Mouse (Mus musculus): ENCODE results near the gene Gm6583.

- TF ChIP-seq CTCF (IDR thresholded peaks at IDR 0.05; ENCODE audit: low read depth, low read length) = no peak
- TF ChIP-seq POLR2A (IDR thresholded peaks at IDR 0.05; ENCODE audit: borderline replicate concordance, low read depth, low read length) = no peak
Observed at GRCm38 (mm10) chr5:112382042-112382441, 26.2 kb upstream of the Gm6583 start.
